Comparison of ENCODE assay signal across 11 mouse cellular contexts in the genomic region with DNA sequence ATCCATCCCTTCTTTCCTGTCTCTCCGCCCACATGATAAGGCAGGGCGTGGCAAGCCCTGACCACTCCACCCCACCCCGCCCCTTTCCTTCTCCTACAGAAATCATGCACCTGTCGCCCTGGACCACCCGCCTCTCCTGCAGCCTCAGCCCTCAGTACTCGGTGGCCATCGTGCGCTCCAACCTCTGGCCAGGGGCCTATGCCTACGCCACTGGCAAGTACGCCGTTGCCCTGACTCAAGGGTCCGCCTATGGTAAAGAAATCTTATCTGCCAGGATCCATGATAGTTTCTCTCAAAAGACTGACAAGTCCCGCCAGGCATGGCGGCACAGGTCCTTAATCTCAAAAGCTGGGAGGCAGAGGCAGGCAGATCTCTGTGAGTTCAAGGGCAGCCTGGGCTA. TPM values are rescaled to one million over a fixed set of nuclear protein-coding genes. Genes with fewer than 3 reads are reported as not detected.
"Had no signal": no experiment of that assay in that cellular context is flagged by ENCODE, and none has a peak within 500 bp of the region (broad histone marks: within the 10 kb centered on the region; RNA-seq: fewer than 3 reads in every experiment).

No protein-coding gene starts in this region.

- DNase-seq: layer of hippocampus, adult 9-11 months; liver, embryonic 13.5 days; lung, adult 2 months; lung, postnatal 14 days; right cerebral cortex, adult 18-20 months; right cerebral cortex, postnatal 14 days; right cerebral cortex, postnatal 4 days; thymus, adult 18-20 months had no signal

RNA-seq across cellular contexts. Expression of a gene that starts 13.4 kb away (rescaled TPM):
- total RNA-seq: liver, adult 2 months; megakaryocyte progenitor cell, adult 5-6 weeks; megakaryocyte-erythroid progenitor cell, adult 5-6 weeks had no signal
